Mouse (Mus musculus) E14TG2a.4 (cell line): Measurements from ENCODE around the gene Poc1b.

Experiments
- CTCF ChIP-seq: conservative IDR thresholded peaks from 2 replicates; pipeline ENCODE4 v1.5.1; 2014; ENCODE audit warnings: low read length
- NANOG ChIP-seq: IDR thresholded peaks from 2 replicates; pipeline ENCODE4 v1.6.1; 2014; ENCODE audit warnings: borderline replicate concordance, low read length, mixed read lengths

GRCm38 (mm10) chr10:99238537-99238936 lies 131.7 kb downstream of the Poc1b start:
- TF ChIP-seq CTCF (no peak), NANOG (no peak)
